Mouse (Mus musculus) mesoderm, embryonic 11.5 days (tissue): ENCODE measurements around the gene Olfr749.
"Not testable (repeated sequence)": the region's sequence is repeated elsewhere in the genome, so short reads cannot be mapped to it uniquely, and the experiment has no call there.

Experiments used
- DNase-seq: peaks from one replicate; pipeline ENCODE4 v3.0.0-alpha.2; 2012; ENCODE audit warnings: low read depth, low spot score

Olfr749 gene

DNA sequence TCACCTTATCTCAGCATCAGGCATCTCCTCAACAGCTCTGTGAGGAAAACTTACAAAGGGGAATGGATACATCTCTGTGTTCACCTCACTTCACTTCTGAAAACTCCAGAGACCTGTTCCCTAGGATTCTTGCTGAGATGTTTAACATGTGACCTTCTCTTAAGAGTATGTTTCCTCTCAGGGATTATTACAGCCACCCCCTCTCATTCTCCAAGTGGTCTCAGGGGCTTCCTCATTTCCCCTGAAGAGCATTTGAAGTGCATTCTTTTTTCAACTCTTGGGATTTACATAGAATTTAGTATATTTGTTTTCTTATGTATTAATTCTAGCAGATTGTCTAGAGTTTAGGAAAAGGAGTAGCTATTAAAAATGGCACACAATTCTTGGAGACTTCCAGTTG lies at the start of gene Olfr749:
Gene Olfr749 (minus strand): TSS at position 101 of the 400 bp plus-strand sequence.
- DNase-seq = no peak

GRCm38 (mm10) chr14:50788157-50788556 lies 43.3 kb upstream of the Olfr749 start:
- DNase-seq = peak; percentile 19

- peak; percentile 94 for DNase-seq
Observed at GRCm38 (mm10) chr14:50785251-50785637, 40.4 kb upstream of the Olfr749 start, which contains the start of gene Ttc5. Gene Ttc5, minus strand, starts transcription at chr14:50785519.

DNA sequence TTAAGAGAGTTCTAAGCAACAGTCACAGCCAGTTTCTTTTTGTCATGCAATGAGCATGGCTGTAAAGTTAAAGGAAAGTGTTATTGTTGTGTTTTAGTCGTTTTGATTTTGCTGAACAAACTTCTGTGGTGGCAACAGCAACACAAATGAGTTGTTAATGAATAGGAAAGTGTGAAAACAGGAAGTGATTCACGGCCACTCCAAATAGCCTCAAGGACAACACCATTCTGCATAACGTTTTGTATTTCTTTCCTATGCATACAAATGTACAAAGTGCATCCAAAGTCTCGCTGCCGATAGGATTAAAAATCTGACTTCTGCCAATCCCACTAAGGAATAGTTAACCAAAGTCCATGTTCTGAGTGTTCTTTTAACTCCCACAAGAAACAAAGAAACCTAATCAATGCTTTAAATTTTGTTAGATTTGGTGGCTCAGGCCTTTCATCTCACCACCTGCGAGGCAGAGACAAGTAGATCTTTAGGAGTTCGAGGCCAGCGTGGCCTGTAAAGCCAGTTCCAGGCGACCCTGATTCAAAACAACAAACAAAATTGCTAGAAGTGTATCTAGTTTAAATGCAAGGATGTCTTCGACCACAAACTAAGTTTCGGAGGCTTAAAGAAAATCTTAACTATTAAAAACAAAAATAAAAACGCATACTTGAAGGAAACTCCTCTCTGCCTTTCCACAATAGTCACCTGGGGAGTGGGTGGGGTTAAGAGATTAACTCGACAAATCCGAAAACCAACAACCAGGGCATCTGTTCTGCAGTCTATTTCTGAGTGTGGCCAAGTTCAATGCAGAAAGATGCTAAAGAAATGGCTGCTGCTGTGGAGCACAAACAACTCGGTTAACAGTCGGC lies 39.7 kb upstream of the Olfr749 start:
- no peak for DNase-seq

GRCm38 (mm10) chr14:50782166-50782565 lies 37.3 kb upstream of the Olfr749 start:
- DNase-seq = no peak

DNA sequence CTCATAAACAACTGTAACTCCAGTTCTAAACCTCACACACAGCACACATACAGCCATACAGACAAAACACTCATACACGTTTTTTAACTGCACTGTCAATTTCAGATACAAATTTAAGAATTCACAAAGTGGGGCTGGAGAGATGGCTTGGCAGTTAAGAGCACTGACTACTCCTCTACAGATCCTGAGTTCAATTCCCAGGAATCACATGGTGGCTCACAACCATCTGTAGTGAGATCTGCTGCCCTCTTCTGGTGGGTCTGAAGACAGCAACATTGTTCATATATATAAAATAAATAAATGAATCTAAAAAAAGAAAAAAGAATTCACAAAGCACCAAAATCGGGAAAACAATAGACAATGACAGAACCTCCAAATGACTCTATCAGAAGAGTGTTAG lies 26.4 kb upstream of the Olfr749 start:
- DNase-seq = no peak

DNA sequence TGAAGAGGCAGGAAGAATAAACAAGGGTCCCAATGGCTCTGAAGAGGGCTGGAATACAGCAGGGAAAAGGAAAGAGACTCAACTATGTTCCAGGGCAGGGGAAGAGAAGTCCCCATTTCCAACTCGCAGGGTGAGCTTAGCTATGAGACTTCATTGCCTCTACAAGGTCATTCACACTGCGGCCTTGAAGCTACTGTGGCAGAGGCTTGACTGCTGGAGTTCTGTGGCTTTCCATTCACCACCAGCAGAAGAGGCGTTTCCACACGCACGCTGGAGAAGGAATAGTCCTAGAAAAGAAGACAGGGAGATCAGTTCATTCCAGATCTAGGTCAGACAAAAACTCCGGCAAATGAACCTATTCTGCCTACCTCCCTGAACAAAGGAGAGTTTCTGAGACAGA lies 20.8 kb upstream of the Olfr749 start:
- DNase-seq = no peak

DNA sequence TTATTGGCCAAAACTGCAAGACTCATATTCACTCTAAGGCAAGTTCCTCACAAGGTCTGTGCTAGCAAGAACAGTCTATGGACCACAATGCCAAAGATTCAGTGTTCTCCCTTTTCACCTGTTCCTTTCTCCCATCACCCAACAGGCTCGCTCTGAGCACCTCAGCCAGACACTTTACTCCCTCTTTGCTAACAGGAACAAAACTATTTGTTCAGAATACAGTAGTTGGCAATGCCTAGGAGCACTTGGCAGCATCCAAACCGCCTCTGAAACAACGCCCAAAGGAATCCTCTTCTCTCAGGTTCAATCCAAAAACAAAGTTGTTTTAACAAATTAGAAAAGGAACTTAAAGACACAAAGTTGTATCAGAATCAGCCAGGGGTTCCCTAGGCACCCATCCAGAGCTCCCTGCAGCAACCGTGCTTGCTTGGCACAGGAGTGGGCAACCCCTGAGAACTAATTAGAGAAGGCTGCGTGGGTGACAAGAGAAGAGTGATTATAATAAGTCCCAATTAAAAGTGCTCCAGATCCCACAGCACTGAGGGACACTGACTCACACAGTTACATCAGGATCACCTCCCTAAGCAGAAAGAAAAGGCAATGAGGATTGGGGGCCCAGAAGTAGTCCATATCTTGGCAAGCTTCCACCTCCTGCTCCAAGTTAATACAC lies 13.7 kb upstream of the Olfr749 start:
- no peak for DNase-seq

DNA sequence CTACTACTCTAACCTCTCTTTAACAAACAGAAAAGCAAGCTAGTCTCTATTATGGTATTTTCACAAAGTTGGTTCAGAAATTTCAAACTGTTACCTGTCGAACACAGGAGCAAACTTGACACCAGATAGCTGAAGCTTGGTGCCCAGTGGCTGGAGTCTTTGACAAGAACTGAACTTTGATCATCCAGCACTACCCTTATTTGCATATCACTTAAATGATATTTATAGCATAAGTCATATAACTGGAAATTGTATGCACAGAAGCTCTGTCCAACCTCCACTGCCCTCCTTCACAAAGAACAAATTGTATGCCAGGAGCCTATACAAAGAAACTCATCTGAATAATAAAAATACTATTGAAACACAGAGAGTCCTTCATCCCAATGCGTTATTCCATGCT lies 3.3 kb downstream of the Olfr749 start:
- no peak for DNase-seq

GRCm38 (mm10) chr14:50740334-50740733 lies 4.6 kb downstream of the Olfr749 start:
- no peak for DNase-seq

DNA sequence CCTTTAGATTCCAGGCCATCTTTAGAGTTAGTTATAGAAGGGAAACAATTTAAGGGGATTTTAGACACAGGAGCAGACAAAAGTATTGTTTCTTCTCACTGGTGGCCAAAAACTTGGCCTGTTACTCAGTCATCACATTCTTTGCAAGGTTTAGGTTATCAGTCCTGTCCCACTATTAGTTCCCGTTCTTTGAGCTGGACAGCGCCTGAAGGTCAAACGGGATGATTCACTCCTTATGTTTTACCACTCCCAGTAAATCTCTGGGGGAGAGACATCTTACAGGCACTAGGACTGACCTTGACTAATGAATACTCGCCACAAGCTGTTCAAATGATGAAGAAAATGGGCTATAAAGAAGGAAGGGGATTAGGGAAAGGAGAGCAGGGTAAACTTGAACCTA lies 22.5 kb downstream of the Olfr749 start:
- DNase-seq = not testable (repeated sequence)

DNA sequence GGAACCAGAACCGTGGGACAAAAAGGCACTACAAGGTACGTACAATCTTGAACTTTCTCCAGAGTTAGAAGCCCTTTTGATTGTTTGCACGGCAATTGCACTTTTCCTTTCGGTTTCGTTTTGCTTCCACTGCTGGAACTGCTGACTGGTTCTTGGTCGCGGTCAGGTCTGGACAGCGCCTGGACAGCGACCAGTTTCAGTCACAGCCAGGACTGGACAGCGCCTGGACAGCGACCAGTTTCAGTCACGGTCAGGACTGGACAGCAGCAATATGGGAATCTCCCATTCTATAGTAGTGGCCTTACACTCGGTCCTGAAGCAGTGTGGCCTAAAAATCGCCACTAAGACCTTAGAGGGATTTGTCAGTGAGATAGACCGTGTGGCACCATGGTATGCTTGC lies 25.0 kb downstream of the Olfr749 start:
- peak; percentile 6 for DNase-seq

- DNase-seq = no peak
Observed at GRCm38 (mm10) chr14:50707073-50707472, 37.8 kb downstream of the Olfr749 start, which contains the start of gene Olfr748. Gene Olfr748, plus strand, starts transcription at chr14:50707373.

DNA sequence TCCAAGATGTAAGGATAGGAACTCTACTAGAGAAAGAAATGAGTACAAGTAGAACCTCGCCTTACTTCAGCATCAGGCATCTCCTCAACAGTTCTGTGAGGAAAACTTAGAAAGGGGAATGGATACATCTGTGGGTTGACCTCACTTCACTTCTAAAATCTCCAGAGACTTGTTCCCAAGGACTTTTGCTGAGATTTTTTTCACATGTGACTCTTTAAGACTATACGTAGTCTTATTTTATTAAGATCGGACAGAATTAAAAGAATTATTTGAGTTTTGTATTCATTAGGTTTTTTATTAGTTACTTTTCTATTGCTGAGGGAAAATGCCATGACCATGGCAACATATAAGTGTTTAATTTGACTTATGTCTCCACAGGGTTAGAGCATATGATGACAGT lies 51.8 kb downstream of the Olfr749 start, which contains the start of gene Olfr747:
Gene Olfr747 (minus strand): TSS at position 101 of the 400 bp plus-strand sequence.
- no peak for DNase-seq
